Mouse (Mus musculus) stomach, postnatal 0 days (tissue): ENCODE results near the gene Rhbdd1.

Experiments
- CTCF ChIP-seq: IDR thresholded peaks from 2 replicates; pipeline ENCODE4 v1.5.1; 2016; ENCODE audit warnings: antibody characterized with exemption, low read depth, mild to moderate bottlenecking, moderate library complexity
- EP300 ChIP-seq: optimal IDR thresholded peaks from 2 replicates; pipeline ENCODE3; 2016; ENCODE audit warnings: antibody characterized with exemption

- no peak for TF ChIP-seq CTCF
- TF ChIP-seq EP300 = no peak
Observed at GRCm38 (mm10) chr1:82329237-82329953, 13.1 kb downstream of the Rhbdd1 start.
